Mouse (Mus musculus): ENCODE data around the gene Kti12. TPM values are rescaled to one million over a fixed set of nuclear protein-coding genes. Genes with fewer than 3 reads are reported as not detected.

The Kti12 gene
- 26.6 and 27.8 TPM in 2 replicates for polyA plus RNA-seq (2015; fragmentation: Nextera tagmentation; extraction: Ambion mirVana)

- DNase-seq (ENCODE audit: low spot score) (peak; percentile 95), ATAC-seq (peak; percentile 91)
- peak within 1 kb of the TSS; percentile 95 for H3K27ac ChIP-seq (ENCODE audit: low read length)
- H3K4me3 ChIP-seq (ENCODE audit: low read depth, low read length) = peak within 1 kb of the TSS; percentile 81
- under 1% methylated on average over 74 of the region's 77 CpGs for WGBS
- no peak; the same call in 1 of the 2 replicates for TF ChIP-seq EP300 (IDR thresholded peaks at IDR 0.05)
- TF ChIP-seq CTCF (IDR thresholded peaks at IDR 0.05) = no peak
- H3K4me2 ChIP-seq (replicated peaks; ENCODE audit: low read depth, low read length) = peak within 1 kb of the TSS; percentile 91
- H3K9me3 ChIP-seq (ENCODE audit: low read length) = no peaks in the 10 kb centered on the region
- no peaks in the 10 kb centered on the region for H3K36me3 ChIP-seq (ENCODE audit: insufficient read depth, low read length)
- peaks cover 9% of the 10 kb centered on the region; the same call in 1 of the 2 replicates for H3K4me1 ChIP-seq (ENCODE audit: insufficient read depth, low read depth, low read length)
- no peaks in the 10 kb centered on the region for H3K27me3 ChIP-seq (replicated peaks; ENCODE audit: insufficient read depth, low read length)
- H3K9ac ChIP-seq (replicated peaks; ENCODE audit: low read depth) = peak within 1 kb of the TSS; percentile 71
Measured at GRCm38 (mm10) chr4:108847715-108848504, at the start of gene Kti12. TSS of gene Kti12 (plus strand) at chr4:108847785.

DNA sequence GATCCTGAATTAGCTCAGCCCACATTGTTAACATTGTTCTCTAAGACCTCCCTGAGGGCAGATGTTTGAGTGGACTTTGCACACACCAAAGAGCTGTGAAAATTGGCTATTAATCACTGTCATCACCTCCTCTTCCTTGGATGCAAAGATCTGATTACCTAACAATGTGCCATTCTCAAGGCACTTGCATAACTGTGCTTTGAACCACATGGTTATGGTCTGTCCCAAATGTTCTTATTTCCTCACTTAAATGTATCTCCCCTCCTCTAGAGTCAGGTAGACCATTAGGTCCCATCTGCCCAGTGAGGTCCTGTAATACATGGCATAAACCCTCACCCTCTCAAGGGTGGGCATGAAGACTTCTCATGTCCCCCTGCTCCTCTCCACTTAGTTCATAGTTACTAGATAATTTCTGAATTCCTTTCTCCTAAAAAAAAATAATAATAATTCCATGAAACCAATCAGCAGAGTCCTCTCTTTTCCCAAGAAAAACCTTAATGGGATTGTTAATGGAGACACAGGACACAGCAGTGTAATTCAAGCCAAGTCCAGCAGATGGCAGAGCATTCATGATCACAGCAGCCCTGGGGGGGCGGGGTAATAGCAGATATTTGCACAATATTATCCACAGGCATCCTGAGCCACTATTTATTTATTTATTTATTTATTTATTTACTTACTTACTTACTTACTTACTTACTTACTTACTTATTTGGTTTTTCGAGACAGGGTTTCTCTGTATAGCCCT lies 49.3 kb upstream of the Kti12 start:
- ATAC-seq (peak; percentile 71), DNase-seq (ENCODE audit: low spot score) (peak; percentile 81)
- no peak overlapping the region for H3K4me3 ChIP-seq (ENCODE audit: low read depth, low read length)
- no peak overlapping the region for H3K27ac ChIP-seq (ENCODE audit: low read length)
- H3K27me3 ChIP-seq (replicated peaks; ENCODE audit: insufficient read depth, low read length) = no peaks in the 10 kb centered on the region
- H3K36me3 ChIP-seq (ENCODE audit: insufficient read depth, low read length) = no peaks in the 10 kb centered on the region
- H3K4me2 ChIP-seq (replicated peaks; ENCODE audit: low read depth, low read length) = no peak overlapping the region
- peak; percentile 82 for TF ChIP-seq CTCF (IDR thresholded peaks at IDR 0.05)
- TF ChIP-seq EP300 (IDR thresholded peaks at IDR 0.05) = no peak
- no peaks in the 10 kb centered on the region for H3K9me3 ChIP-seq (ENCODE audit: low read length)
- H3K4me1 ChIP-seq (ENCODE audit: insufficient read depth, low read depth, low read length) = no peaks in the 10 kb centered on the region
- H3K9ac ChIP-seq (replicated peaks; ENCODE audit: low read depth) = no peak overlapping the region
- 38% methylated on average over 2 of the region's 2 CpGs for WGBS

GRCm38 (mm10) chr4:108803535-108803934 lies 44.0 kb upstream of the Kti12 start:
- no peak overlapping the region for H3K27ac ChIP-seq (ENCODE audit: low read length)
- no peaks in the 10 kb centered on the region for H3K9me3 ChIP-seq (ENCODE audit: low read length)
- H3K4me2 ChIP-seq (replicated peaks; ENCODE audit: low read depth, low read length) = no peak overlapping the region
- no peaks in the 10 kb centered on the region for H3K27me3 ChIP-seq (replicated peaks; ENCODE audit: insufficient read depth, low read length)
- 81% methylated on average over 2 of the region's 2 CpGs for WGBS
- H3K4me3 ChIP-seq (ENCODE audit: low read depth, low read length) = no peak overlapping the region
- no peak for TF ChIP-seq CTCF (IDR thresholded peaks at IDR 0.05)
- no peak for TF ChIP-seq EP300 (IDR thresholded peaks at IDR 0.05)
- no peak for DNase-seq (ENCODE audit: low spot score)
- no peak for ATAC-seq
- no peaks in the 10 kb centered on the region for H3K36me3 ChIP-seq (ENCODE audit: insufficient read depth, low read length)
- H3K4me1 ChIP-seq (ENCODE audit: insufficient read depth, low read depth, low read length) = no peaks in the 10 kb centered on the region
- H3K9ac ChIP-seq (replicated peaks; ENCODE audit: low read depth) = no peak overlapping the region

DNA sequence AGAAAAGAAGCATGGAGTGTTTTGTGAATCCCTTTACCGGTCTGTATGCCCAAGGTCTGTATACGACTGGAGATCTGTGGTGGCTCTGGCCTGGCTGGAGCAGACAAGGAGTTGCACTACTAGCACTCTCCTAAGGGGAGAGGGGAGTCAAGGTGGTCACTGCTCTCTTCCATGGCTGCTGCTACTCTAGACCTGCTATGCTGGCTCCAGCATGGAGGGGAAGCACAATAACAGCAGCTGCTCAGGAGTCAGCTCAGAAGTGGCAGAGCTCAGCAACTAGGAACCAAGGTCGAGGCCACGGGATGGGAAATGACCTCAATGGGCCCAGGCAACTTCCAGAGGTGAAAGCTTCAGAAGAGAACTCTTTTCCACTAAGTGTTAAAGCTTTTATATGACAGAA lies 36.4 kb upstream of the Kti12 start:
- TF ChIP-seq EP300 (IDR thresholded peaks at IDR 0.05) (no peak), CTCF (IDR thresholded peaks at IDR 0.05) (no peak)
- Histone ChIP-seq H3K27me3 (replicated peaks; ENCODE audit: insufficient read depth, low read length) (no peaks in the 10 kb centered on the region), H3K4me3 (ENCODE audit: low read depth, low read length) (no peak overlapping the region), H3K4me1 (ENCODE audit: insufficient read depth, low read depth, low read length) (no peaks in the 10 kb centered on the region), H3K27ac (ENCODE audit: low read length) (no peak overlapping the region), H3K9ac (replicated peaks; ENCODE audit: low read depth) (no peak overlapping the region), H3K36me3 (ENCODE audit: insufficient read depth, low read length) (no peaks in the 10 kb centered on the region), H3K9me3 (ENCODE audit: low read length) (no peaks in the 10 kb centered on the region), H3K4me2 (replicated peaks; ENCODE audit: low read depth, low read length) (no peak overlapping the region)
- no peak for ATAC-seq
- no peak for DNase-seq (ENCODE audit: low spot score)
- 58% methylated on average over 4 of the region's 4 CpGs for WGBS

- H3K4me3 ChIP-seq (ENCODE audit: low read depth, low read length) = no peak overlapping the region
- DNase-seq (ENCODE audit: low spot score) (no peak), ATAC-seq (no peak)
- H3K36me3 ChIP-seq (ENCODE audit: insufficient read depth, low read length) = no peaks in the 10 kb centered on the region
- H3K9me3 ChIP-seq (ENCODE audit: low read length) = no peaks in the 10 kb centered on the region
- H3K9ac ChIP-seq (replicated peaks; ENCODE audit: low read depth) = no peak overlapping the region
- no peak overlapping the region for H3K4me2 ChIP-seq (replicated peaks; ENCODE audit: low read depth, low read length)
- H3K27ac ChIP-seq (ENCODE audit: low read length) = no peak overlapping the region
- TF ChIP-seq EP300 (IDR thresholded peaks at IDR 0.05) (no peak), CTCF (IDR thresholded peaks at IDR 0.05) (no peak)
- WGBS = 71% methylated on average over 6 of the region's 6 CpGs
- no peaks in the 10 kb centered on the region for H3K27me3 ChIP-seq (replicated peaks; ENCODE audit: insufficient read depth, low read length)
- no peaks in the 10 kb centered on the region for H3K4me1 ChIP-seq (ENCODE audit: insufficient read depth, low read depth, low read length)
Measured at GRCm38 (mm10) chr4:108811550-108811949, 36.0 kb upstream of the Kti12 start.

- Histone ChIP-seq H3K27ac (ENCODE audit: low read length) (0 out of 2 replicates have a peak overlapping the region, but pooled peaks have one; percentile 59), H3K9me3 (ENCODE audit: low read length) (no peaks in the 10 kb centered on the region), H3K27me3 (replicated peaks; ENCODE audit: insufficient read depth, low read length) (no peaks in the 10 kb centered on the region), H3K9ac (replicated peaks; ENCODE audit: low read depth) (no peak overlapping the region), H3K4me1 (ENCODE audit: insufficient read depth, low read depth, low read length) (no peaks in the 10 kb centered on the region), H3K36me3 (ENCODE audit: insufficient read depth, low read length) (no peaks in the 10 kb centered on the region; the same call in 1 of the 2 replicates), H3K4me3 (ENCODE audit: low read depth, low read length) (no peak overlapping the region), H3K4me2 (replicated peaks; ENCODE audit: low read depth, low read length) (no peak overlapping the region)
- ATAC-seq = peak; percentile 89
- TF ChIP-seq CTCF (IDR thresholded peaks at IDR 0.05) = no peak
- TF ChIP-seq EP300 (IDR thresholded peaks at IDR 0.05) = peak; percentile 50; the same call in 1 of the 2 replicates
- 70% methylated on average over 3 of the region's 3 CpGs for WGBS
- peak; percentile 83 for DNase-seq (ENCODE audit: low spot score)
Measured at GRCm38 (mm10) chr4:108825677-108826076, 21.9 kb upstream of the Kti12 start.
